Mouse (Mus musculus) left cerebral cortex, postnatal 10 days (tissue): Measurements from ENCODE around the gene Gmcl1. TPM values are rescaled to one million over a fixed set of nuclear protein-coding genes. Genes with fewer than 3 reads are reported as not detected.

ENCODE experiments used
- DNase-seq, 2 experiments: peaks; one replicate each; pipeline ENCODE4 v3.0.0; 2021 to 2022; ENCODE audit warnings: low spot score in 2 of 2, mixed read lengths in 1 of 2; ENCODE audit errors: extremely low spot score in 1 of 2
- intact Hi-C: fragments of 180-260 bp; cut with DNase I; formaldehyde crosslinking; loops from one replicate; pipeline ENCODE4 v1.15.1; 2025
- total RNA-seq, 2 experiments: library from RNA; stranded (reverse); gene quantifications; 2 replicates each; pipeline ENCODE4 v1.2.3; 2021

Gmcl1 gene
- total RNA-seq, 2 experiments from 2014 or later, result 36.2 to 37.0 TPM

- intact Hi-C loops, result loop anchor here (2.0 kb wide), 1 partner anchor 60 kb away; no protein-coding TSS in a partner anchor
Measured at GRCm38 (mm10) chr6:86747171-86747570, 14.0 kb upstream of the Gmcl1 start.

GRCm38 (mm10) chr6:86740652-86741051 lies 7.5 kb upstream of the Gmcl1 start:
- intact Hi-C loops, result no loop called here
- DNase-seq, result no peak

More at GRCm38 (mm10) chr6:86747171-86747570, 14.0 kb upstream of the Gmcl1 start:
- peak in 1 of 2 experiments; percentile 34 for DNase-seq

- intact Hi-C loops, result no loop called here
- DNase-seq, result no peak
Measured at GRCm38 (mm10) chr6:86736830-86737229, 3.6 kb upstream of the Gmcl1 start.

GRCm38 (mm10) chr6:86736313-86736712 lies 3.1 kb upstream of the Gmcl1 start:
- DNase-seq, result no peak
- intact Hi-C loops, result no loop called here

- intact Hi-C loops, result no loop called here
- DNase-seq, result peak; percentile 16 to 67
Measured at GRCm38 (mm10) chr6:86732276-86733173, 658 bp downstream of the Gmcl1 start.

GRCm38 (mm10) chr6:86728711-86729110 lies 4.5 kb downstream of the Gmcl1 start:
- intact Hi-C loops, result no loop called here
- DNase-seq, result no peak

GRCm38 (mm10) chr6:86721977-86722376 lies 11.2 kb downstream of the Gmcl1 start:
- intact Hi-C loops, result no loop called here
- no peak for DNase-seq

GRCm38 (mm10) chr6:86708072-86708774 lies 25.0 kb downstream of the Gmcl1 start:
- intact Hi-C loops, result no loop called here
- no peak for DNase-seq

- intact Hi-C loops, result no loop called here
- DNase-seq, result no peak
Measured at GRCm38 (mm10) chr6:86702577-86702976, 30.6 kb downstream of the Gmcl1 start.

- intact Hi-C loops, result no loop called here
- DNase-seq, result no peak
Measured at GRCm38 (mm10) chr6:86697903-86698302, 35.3 kb downstream of the Gmcl1 start.

GRCm38 (mm10) chr6:86696213-86696612 lies 37.0 kb downstream of the Gmcl1 start:
- no peak for DNase-seq
- intact Hi-C loops, result no loop called here

- intact Hi-C loops, result no loop called here
- DNase-seq, result peak in 1 of 2 experiments; percentile 35
Measured at GRCm38 (mm10) chr6:86694465-86694864, 38.7 kb downstream of the Gmcl1 start.

GRCm38 (mm10) chr6:86689671-86690070 lies 43.5 kb downstream of the Gmcl1 start:
- DNase-seq, result no peak
- intact Hi-C loops, result no loop called here

- DNase-seq, result no peak
- intact Hi-C loops, result no loop called here
Measured at GRCm38 (mm10) chr6:86686971-86687370, 46.2 kb downstream of the Gmcl1 start.

GRCm38 (mm10) chr6:86684655-86685011 lies 48.5 kb downstream of the Gmcl1 start:
- DNase-seq, result no peak
- intact Hi-C loops, result loop anchor here (5.0 kb wide), 1 partner anchor 257 kb away; the partner anchor contains the start of gene Gm44790

- DNase-seq, result peak; percentile 84 to 93
- intact Hi-C loops, result loop anchor here (5.0 kb wide), 1 partner anchor 257 kb away; the partner anchor contains the start of gene Gm44790
Measured at GRCm38 (mm10) chr6:86683872-86684654, 49.1 kb downstream of the Gmcl1 start, which contains the start of gene Snrnp27. Gene Snrnp27 (minus strand): TSS chr6:86684522.

GRCm38 (mm10) chr6:86681289-86681688 lies 51.9 kb downstream of the Gmcl1 start:
- no peak for DNase-seq
- intact Hi-C loops, result loop anchor here (5.0 kb wide), 1 partner anchor 254 kb away; the partner anchor contains the start of gene Gm44790

- no peak for DNase-seq
- intact Hi-C loops, result no loop called here
Measured at GRCm38 (mm10) chr6:86678341-86678740, 54.8 kb downstream of the Gmcl1 start.

- DNase-seq, result peak in 1 of 2 experiments; percentile 81
- intact Hi-C loops, result loop anchor here (5.0 kb wide), 1 partner anchor 129 kb away; no protein-coding TSS in a partner anchor
Measured at GRCm38 (mm10) chr6:86670873-86671272, 62.3 kb downstream of the Gmcl1 start.
